Mouse (Mus musculus) bone marrow, adult 2 months (tissue): Measurements from ENCODE around the gene Gm28372. TPM values are rescaled to one million over a fixed set of nuclear protein-coding genes. Genes with fewer than 3 reads are reported as not detected.
"Not testable (repeated sequence)": the region's sequence is repeated elsewhere in the genome, so short reads cannot be mapped to it uniquely, and the experiment has no call there.

Source experiments
- H3K27ac ChIP-seq: fragments of 200-500 bp; 2 replicates; pipeline ENCODE4 v1.5.1; 2012; ENCODE audit warnings: low read depth, mild to moderate bottlenecking, control low read depth, inconsistent platforms, low read length; ENCODE audit not compliant: control insufficient read depth, poor library complexity, insufficient read depth
- H3K4me1 ChIP-seq: fragments of 200-500 bp; 2 replicates; pipeline ENCODE4 v1.6.1; 2011; ENCODE audit warnings: low read length; ENCODE audit not compliant: control insufficient read depth, insufficient read depth
- H3K4me3 ChIP-seq: fragments of 200-500 bp; replicated peaks from 2 replicates; pipeline ENCODE3; 2011; ENCODE audit warnings: mild to moderate bottlenecking, low read depth, low read length, control low read depth; ENCODE audit not compliant: control insufficient read depth
- CTCF ChIP-seq: fragments of 200-500 bp; IDR thresholded peaks from 2 replicates; pipeline ENCODE4 v1.5.1; 2011; ENCODE audit warnings: low read length, control low read depth; ENCODE audit not compliant: control insufficient read depth, insufficient read depth
- POLR2A ChIP-seq: fragments of 200-500 bp; IDR thresholded peaks from 2 replicates; pipeline ENCODE4 v1.6.1; 2011; ENCODE audit warnings: low read depth, mild to moderate bottlenecking, control low read depth, low read length, borderline replicate concordance; ENCODE audit not compliant: control insufficient read depth
- WGBS: fragments of 180-500 bp; shearing (Covaris S2); methylation state at CpG from one replicate; pipeline ENCODE4 v1.1.7; 2018; 5-methylcytosine and 5-hydroxymethylcytosine counted together
- polyA plus RNA-seq: library from polyadenylated mRNA; stranded (reverse); fragments of >200 nt; gene quantifications from 2 replicates; pipeline ENCODE4 v1.2.4, GENCODE M21; 2011; ENCODE audit warnings: low replicate concordance; ENCODE audit not compliant: missing spikeins, insufficient read depth, insufficient read length

The Gm28372 gene
- not detected in 2 replicates for polyA plus RNA-seq

- TF ChIP-seq POLR2A = no peak
- no peak for TF ChIP-seq CTCF
- H3K4me1 ChIP-seq = no peaks in the 10 kb centered on the region
- 73% methylated on average over 1 of the region's 1 CpGs for WGBS
- H3K27ac ChIP-seq = no peak within 1 kb of the TSS
- H3K4me3 ChIP-seq = no peak within 1 kb of the TSS
Measured at GRCm38 (mm10) chr2:130404939-130405338, at the start of gene Gm28372, which contains the start of gene 1700020A23Rik. Gm28372 (plus strand) TSS chr2:130405239. 1700020A23Rik (plus strand) TSS chr2:130405259.

- 67% methylated on average over 5 of the region's 5 CpGs for WGBS
Measured at GRCm38 (mm10) chr2:130357551-130357950, 47.5 kb upstream of the Gm28372 start.

GRCm38 (mm10) chr2:130358852-130359251 lies 46.2 kb upstream of the Gm28372 start:
- TF ChIP-seq CTCF (no peak), POLR2A (no peak)
- WGBS = 12% methylated on average over 5 of the region's 5 CpGs
- H3K27ac ChIP-seq = no peak overlapping the region
- H3K4me1 ChIP-seq = no peaks in the 10 kb centered on the region
- no peak overlapping the region for H3K4me3 ChIP-seq

More at GRCm38 (mm10) chr2:130357551-130357950, 47.5 kb upstream of the Gm28372 start:
- H3K4me3 ChIP-seq = no peak overlapping the region
- TF ChIP-seq POLR2A = no peak
- no peak overlapping the region for H3K27ac ChIP-seq
- H3K4me1 ChIP-seq = no peaks in the 10 kb centered on the region

GRCm38 (mm10) chr2:130362511-130363026 lies 42.5 kb upstream of the Gm28372 start:
- H3K4me3 ChIP-seq = no peak overlapping the region
- TF ChIP-seq POLR2A (no peak), CTCF (no peak)
- WGBS = 6% methylated on average over 14 of the region's 14 CpGs
- no peaks in the 10 kb centered on the region for H3K4me1 ChIP-seq
- H3K27ac ChIP-seq = no peak overlapping the region

- H3K4me1 ChIP-seq = no peaks in the 10 kb centered on the region
- H3K27ac ChIP-seq = no peak overlapping the region
- WGBS = 10% methylated on average over 30 of the region's 30 CpGs
- no peak for TF ChIP-seq POLR2A
- TF ChIP-seq CTCF = no peak
- H3K4me3 ChIP-seq = no peak overlapping the region
Measured at GRCm38 (mm10) chr2:130365211-130366094, 39.6 kb upstream of the Gm28372 start.

- no peaks in the 10 kb centered on the region for H3K4me1 ChIP-seq
- H3K27ac ChIP-seq = no peak overlapping the region
- H3K4me3 ChIP-seq = no peak overlapping the region
- WGBS = 53% methylated on average over 4 of the region's 4 CpGs
- no peak for TF ChIP-seq POLR2A
- TF ChIP-seq CTCF = no peak
Measured at GRCm38 (mm10) chr2:130367386-130367785, 37.7 kb upstream of the Gm28372 start.

GRCm38 (mm10) chr2:130373026-130373425 lies 32.0 kb upstream of the Gm28372 start:
- not testable (repeated sequence) for H3K4me3 ChIP-seq, H3K27ac ChIP-seq, H3K4me1 ChIP-seq
- 0% methylated on average over 1 of the region's 1 CpGs for WGBS

GRCm38 (mm10) chr2:130374951-130375350 lies 30.1 kb upstream of the Gm28372 start:
- TF ChIP-seq CTCF (no peak), POLR2A (no peak)
- Histone ChIP-seq H3K4me1 (no peaks in the 10 kb centered on the region), H3K4me3 (no peak overlapping the region), H3K27ac (no peak overlapping the region)
- 64% methylated on average over 4 of the region's 4 CpGs for WGBS
